Mouse (Mus musculus): ENCODE data around the gene Ceacam1.

DNA sequence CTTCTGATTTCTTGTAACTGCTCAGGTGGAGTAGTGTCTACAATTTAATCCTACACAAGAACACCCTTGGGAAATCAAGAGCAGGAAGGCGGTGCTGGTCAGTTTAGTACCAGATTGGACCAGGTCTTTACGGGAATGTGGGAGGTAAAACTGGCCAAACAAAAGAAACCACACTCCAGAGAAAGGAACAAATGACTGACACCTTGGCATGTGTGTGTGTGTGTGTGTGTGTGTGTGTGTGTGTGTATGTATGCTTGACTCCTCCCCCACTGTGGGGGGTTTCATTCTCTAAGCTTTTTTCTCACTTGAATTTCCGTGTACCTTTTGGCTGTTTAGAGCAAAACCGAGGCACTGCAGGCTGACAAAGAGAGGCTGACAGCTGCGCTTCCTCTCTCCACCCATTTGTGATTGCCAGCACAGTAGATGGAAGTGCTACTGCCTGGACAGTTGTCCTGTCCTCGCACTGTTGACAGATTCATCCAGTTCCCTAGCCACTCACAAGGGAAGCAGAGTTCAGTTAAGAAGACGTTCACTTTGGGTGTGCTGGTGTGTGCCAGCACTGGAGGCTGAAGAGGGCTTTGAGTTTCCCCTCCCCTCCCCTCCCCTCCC, 64.5 kb downstream of the Ceacam1 start, which contains the start of gene Cxcl17:
- TF ChIP-seq CTCF (IDR thresholded peaks at IDR 0.05; ENCODE audit: insufficient read depth, low read depth, low read length) (no peak), POLR2A (IDR thresholded peaks at IDR 0.05; ENCODE audit: insufficient read depth, low read depth, low read length) (no peak)
